Mouse (Mus musculus): ENCODE data around the gene Adamts18.

GRCm38 (mm10) chr8:113844801-113845301 lies 3.7 kb downstream of the Adamts18 start:
- TF ChIP-seq CTCF (IDR thresholded peaks at IDR 0.05; ENCODE audit: extremely low read depth, insufficient read length, insufficient replicate concordance, low read depth, low read length) = no peak
- no peak for TF ChIP-seq POLR2A (IDR thresholded peaks at IDR 0.05; ENCODE audit: low read depth, low read length)
